Mouse (Mus musculus): ENCODE measurements at regions not wholly inside any gene's neighbourhood (a gene's known extent, or its start where the extent isn't known, plus 50 kb on each side); places are given as distances from the start of the nearest gene placed in this dataset.
"Not testable (repeated sequence)": the region's sequence is repeated elsewhere in the genome, so short reads cannot be mapped to it uniquely, and the experiment has no call there.

DNA sequence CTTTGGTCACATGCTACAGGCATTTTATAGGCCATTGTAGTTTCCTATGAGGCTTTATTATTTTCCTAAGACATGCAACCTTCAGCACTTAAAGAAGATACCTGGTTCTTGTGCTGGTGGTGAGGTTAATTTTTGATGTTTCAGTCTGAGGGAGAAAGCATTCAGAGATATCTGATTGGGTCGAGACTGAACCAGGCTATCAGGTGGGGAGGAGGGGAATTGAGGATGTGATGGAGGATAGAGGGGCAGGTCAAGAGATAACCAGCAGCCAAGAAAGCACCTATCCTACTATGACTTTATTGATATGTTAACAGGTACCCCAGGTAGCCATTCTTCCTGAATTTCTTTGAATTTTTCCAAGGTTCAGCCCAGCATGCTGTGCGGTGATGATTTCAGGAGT lies 74.1 kb upstream of the Zfp988 start:
- DNase-seq, result not testable (repeated sequence)

DNA sequence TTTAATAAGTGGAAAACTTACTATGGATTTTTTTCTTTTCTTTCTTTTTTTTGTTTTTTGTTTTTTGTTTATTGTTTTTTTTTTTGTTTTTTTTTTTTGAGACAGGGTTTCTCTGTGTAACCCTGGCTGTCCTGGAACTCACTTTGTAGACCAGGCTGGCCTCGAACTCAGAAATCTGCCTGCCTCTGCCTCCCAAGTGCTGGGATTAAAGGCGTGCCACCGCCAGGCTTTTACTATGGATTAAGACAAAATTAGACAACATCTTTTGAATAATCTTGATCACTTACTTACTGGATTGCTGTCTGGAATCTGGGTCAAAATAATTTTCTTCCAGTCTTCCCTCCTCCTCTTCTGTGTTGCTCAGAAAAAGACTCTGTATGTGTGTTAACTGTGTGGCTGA lies 73.7 kb upstream of the Zfp988 start:
- peak in 1 of 2 experiments; percentile 3 for DNase-seq

DNA sequence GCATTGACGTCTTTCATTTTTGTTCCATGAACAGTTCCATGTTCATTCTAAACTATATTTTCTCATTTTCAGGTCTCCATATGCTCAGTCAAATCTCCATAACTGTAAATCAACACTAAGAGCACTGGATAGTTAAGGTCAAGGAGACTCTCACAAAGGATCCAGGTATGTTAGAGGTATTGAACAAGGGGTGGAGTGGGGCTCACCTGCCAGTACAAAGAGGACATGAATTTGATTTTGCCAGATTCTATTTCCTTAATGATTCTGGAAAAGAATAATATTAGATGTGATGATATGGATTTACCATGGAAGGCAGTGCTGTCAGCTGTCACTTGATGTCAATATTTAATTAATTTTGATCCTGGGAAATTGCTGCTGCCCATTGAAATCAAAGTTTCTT lies 73.2 kb upstream of the Zfp988 start:
- DNase-seq, result not testable (repeated sequence)

DNA sequence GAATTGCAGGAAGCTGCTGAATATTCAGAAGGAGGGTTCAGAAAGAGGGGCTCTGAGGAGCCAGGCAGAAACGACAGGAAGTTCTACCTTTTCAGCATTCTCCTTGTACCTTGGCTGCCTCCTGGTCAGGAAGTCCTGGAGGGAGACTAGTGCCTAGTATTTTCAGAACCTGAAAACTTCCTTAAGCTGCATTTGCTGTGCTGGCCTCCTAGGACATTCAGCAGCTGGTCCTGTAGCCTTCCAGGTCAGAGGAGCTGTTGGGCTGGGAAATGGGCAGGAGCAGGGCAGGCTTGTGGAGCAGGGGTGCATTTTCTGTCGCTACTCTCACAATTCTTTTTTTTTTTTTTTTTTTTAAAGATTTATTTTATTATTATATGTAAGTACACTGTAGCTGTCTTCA lies 71.2 kb upstream of the Zfp988 start:
- peak in 1 of 2 experiments; percentile 3 for DNase-seq

DNA sequence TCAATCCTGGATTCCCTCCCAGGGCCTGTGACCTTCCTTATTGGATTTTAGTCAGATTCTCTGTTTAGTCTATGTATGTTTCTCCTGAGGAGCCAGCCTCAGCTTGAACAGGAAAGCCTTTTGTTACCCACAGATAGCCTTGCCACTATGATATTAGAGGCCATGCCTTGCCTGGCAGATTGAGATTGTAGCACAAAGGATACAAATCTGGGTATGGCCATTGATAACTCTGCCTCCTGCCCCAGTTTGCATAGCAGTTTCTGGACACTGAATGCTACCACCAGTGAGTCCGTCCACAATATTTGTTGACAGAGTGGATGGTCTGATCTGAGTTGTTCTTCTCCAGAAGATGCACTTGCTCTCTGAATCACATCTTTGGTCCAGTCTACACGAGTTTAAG lies 70.0 kb upstream of the Zfp988 start:
- not testable (repeated sequence) for DNase-seq

DNA sequence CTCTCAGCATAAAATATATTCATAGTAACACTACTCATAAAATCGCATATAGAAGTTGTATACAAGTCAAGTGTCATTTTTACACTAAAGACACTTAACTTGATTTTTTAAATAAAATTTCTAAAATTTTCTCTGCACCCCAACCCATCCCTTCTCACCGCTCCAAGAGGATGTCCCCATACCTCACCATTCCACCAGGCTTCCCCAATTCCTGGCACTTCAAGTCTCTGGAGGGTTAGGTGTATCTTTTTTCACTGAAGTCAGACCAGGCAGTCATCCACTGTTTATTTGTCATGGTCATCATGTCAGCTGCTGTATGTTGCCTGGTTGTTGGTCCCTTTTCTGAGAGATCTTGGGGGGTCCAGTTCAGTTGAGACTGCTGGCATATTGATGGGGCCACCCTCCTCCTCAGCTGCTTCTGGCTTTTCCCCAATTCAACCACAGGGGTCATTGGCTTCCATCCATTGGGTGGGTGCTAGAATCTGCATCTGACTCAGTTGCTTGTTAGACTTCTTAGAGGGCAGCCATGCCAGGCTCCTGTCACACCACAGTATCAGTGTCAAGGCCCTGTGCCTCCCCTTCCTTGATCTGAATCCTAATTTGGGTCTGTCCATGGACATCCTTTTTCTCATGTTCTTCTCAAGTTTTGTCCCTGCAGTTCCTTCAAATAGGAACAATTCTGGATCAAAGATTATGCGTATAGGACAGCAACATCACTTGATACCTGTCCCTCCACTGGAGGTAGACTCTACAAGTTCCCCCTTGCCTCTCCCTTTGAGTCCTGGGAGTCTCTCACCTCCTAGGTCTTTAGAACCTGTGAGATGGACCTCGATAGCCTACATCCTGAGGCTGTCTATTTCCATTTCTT lies 63.9 kb upstream of the Zfp988 start:
- DNase-seq, result not testable (repeated sequence)

DNA sequence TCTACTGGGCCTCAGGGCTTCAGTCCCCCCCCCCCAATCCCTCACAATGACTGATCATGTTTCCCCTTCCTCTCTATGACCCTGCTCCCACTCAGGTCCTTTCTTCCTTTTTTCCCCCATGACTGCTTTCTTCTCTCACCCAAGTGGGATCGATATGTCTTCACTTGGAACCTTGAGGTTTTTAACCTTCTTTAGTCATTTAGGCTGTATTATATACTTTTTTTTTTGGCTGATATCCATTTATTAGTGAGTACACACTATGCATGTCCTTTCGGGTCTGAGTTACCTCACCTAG lies 63.3 kb upstream of the Zfp988 start:
- DNase-seq, result no peak

DNA sequence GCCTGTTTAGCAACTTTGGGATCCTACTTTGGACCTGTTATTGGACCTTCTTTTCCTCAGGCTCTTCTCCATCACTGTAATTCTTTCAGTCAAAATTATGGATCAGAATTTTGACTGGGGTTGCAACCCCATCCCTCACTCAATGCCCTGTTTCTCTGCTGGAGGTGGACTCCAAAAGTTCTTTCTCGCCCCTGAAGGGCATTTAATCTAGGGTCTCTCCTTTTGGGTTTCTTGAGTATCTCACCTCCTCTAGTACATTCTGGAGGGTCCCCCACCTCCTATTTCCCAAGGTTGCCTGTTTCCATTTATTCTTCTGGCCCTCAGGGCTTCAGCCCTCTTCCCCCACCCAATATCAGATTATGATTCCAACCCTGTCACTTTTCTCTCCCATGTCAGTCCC lies 56.9 kb upstream of the Zfp988 start:
- not testable (repeated sequence) for DNase-seq

Measured in thymus, postnatal 36 days (tissue).